Mouse (Mus musculus): ENCODE results near the gene Tbata. TPM values are rescaled to one million over a fixed set of nuclear protein-coding genes. Genes with fewer than 3 reads are reported as not detected.

Tbata gene
- total and polyA plus RNA-seq, 3 experiments = 0.45 TPM; not detected in 2

GRCm38 (mm10) chr10:61172496-61172895 lies 742 bp downstream of the Tbata start:
- Histone ChIP-seq H3K9ac (ENCODE audit: low read depth, low read length) (no peak overlapping the region), H3K27ac (no peak overlapping the region), H3K36me3 (ENCODE audit: control insufficient read depth, insufficient read depth, low read length) (no peaks in the 10 kb centered on the region; the same call in 1 of the 2 replicates), H3K27me3 (ENCODE audit: control insufficient read depth, insufficient read depth, low read length) (no peaks in the 10 kb centered on the region), H3K4me3 (no peak overlapping the region), H3K79me2 (replicated peaks; ENCODE audit: control insufficient read depth, insufficient read depth, low read length) (no peaks in the 10 kb centered on the region), H3K4me1 (ENCODE audit: control insufficient read depth, insufficient read depth, low read length) (peaks cover 2% of the 10 kb centered on the region; the same call in 1 of the 2 replicates)
- no peak for DNase-seq
- 77% methylated on average over 4 of the region's 4 CpGs for WGBS
- intact Hi-C loops (cut with DNase I) = no loop called here
- TF ChIP-seq CTCF (IDR thresholded peaks at IDR 0.05) (no peak), POLR2A (IDR thresholded peaks at IDR 0.05; ENCODE audit: insufficient read depth, low read depth, low read length) (no peak), EP300 (IDR thresholded peaks at IDR 0.05; ENCODE audit: insufficient read depth, low read depth, low read length) (no peak)

GRCm38 (mm10) chr10:61174711-61175441 lies 3.1 kb downstream of the Tbata start:
- DNase-seq = no peak
- intact Hi-C loops (cut with DNase I) = no loop called here
- H3K36me3 ChIP-seq (ENCODE audit: control insufficient read depth, insufficient read depth, low read length) = no peaks in the 10 kb centered on the region
- no peak overlapping the region for H3K27ac ChIP-seq
- WGBS = 43% methylated on average over 13 of the region's 13 CpGs
- no peak for TF ChIP-seq CTCF (IDR thresholded peaks at IDR 0.05)
- TF ChIP-seq POLR2A (IDR thresholded peaks at IDR 0.05; ENCODE audit: insufficient read depth, low read depth, low read length) = no peak
- no peak for TF ChIP-seq EP300 (IDR thresholded peaks at IDR 0.05; ENCODE audit: insufficient read depth, low read depth, low read length)
- H3K4me3 ChIP-seq = no peak overlapping the region
- H3K9ac ChIP-seq (ENCODE audit: low read depth, low read length) = no peak overlapping the region
- no peaks in the 10 kb centered on the region for H3K4me1 ChIP-seq (ENCODE audit: control insufficient read depth, insufficient read depth, low read length)
- no peaks in the 10 kb centered on the region for H3K79me2 ChIP-seq (replicated peaks; ENCODE audit: control insufficient read depth, insufficient read depth, low read length)
- no peaks in the 10 kb centered on the region for H3K27me3 ChIP-seq (ENCODE audit: control insufficient read depth, insufficient read depth, low read length)

GRCm38 (mm10) chr10:61175442-61176204 lies 3.9 kb downstream of the Tbata start:
- Histone ChIP-seq H3K4me3 (no peak overlapping the region), H3K79me2 (replicated peaks; ENCODE audit: control insufficient read depth, insufficient read depth, low read length) (no peaks in the 10 kb centered on the region), H3K9ac (ENCODE audit: low read depth, low read length) (no peak overlapping the region), H3K4me1 (ENCODE audit: control insufficient read depth, insufficient read depth, low read length) (no peaks in the 10 kb centered on the region), H3K36me3 (ENCODE audit: control insufficient read depth, insufficient read depth, low read length) (no peaks in the 10 kb centered on the region), H3K27ac (no peak overlapping the region), H3K27me3 (ENCODE audit: control insufficient read depth, insufficient read depth, low read length) (no peaks in the 10 kb centered on the region)
- DNase-seq = peak in 1 of 2 experiments; percentile 14
- intact Hi-C loops (cut with DNase I) = no loop called here
- 15% methylated on average over 24 of the region's 24 CpGs for WGBS
- peak; percentile 41 for TF ChIP-seq CTCF (IDR thresholded peaks at IDR 0.05)
- TF ChIP-seq EP300 (IDR thresholded peaks at IDR 0.05; ENCODE audit: insufficient read depth, low read depth, low read length) = no peak

GRCm38 (mm10) chr10:61176221-61176790 lies 4.6 kb downstream of the Tbata start:
- 58% methylated on average over 7 of the region's 7 CpGs for WGBS
- TF ChIP-seq EP300 (IDR thresholded peaks at IDR 0.05; ENCODE audit: insufficient read depth, low read depth, low read length) = no peak
- no peak for TF ChIP-seq POLR2A (IDR thresholded peaks at IDR 0.05; ENCODE audit: insufficient read depth, low read depth, low read length)
- no peak for TF ChIP-seq CTCF (IDR thresholded peaks at IDR 0.05)
- no peak overlapping the region for H3K4me3 ChIP-seq

GRCm38 (mm10) chr10:61177751-61178150 lies 6.0 kb downstream of the Tbata start:
- Histone ChIP-seq H3K27ac (no peak overlapping the region), H3K4me1 (ENCODE audit: control insufficient read depth, insufficient read depth, low read length) (no peaks in the 10 kb centered on the region), H3K36me3 (ENCODE audit: control insufficient read depth, insufficient read depth, low read length) (no peaks in the 10 kb centered on the region), H3K9ac (ENCODE audit: low read depth, low read length) (no peak overlapping the region), H3K79me2 (replicated peaks; ENCODE audit: control insufficient read depth, insufficient read depth, low read length) (no peaks in the 10 kb centered on the region), H3K27me3 (ENCODE audit: control insufficient read depth, insufficient read depth, low read length) (no peaks in the 10 kb centered on the region), H3K4me3 (no peak overlapping the region)
- WGBS = 85% methylated on average over 4 of the region's 4 CpGs
- DNase-seq = no peak
- no peak for TF ChIP-seq CTCF (IDR thresholded peaks at IDR 0.05)
- TF ChIP-seq EP300 (IDR thresholded peaks at IDR 0.05; ENCODE audit: insufficient read depth, low read depth, low read length) = no peak
- TF ChIP-seq POLR2A (IDR thresholded peaks at IDR 0.05; ENCODE audit: insufficient read depth, low read depth, low read length) = no peak
- intact Hi-C loops (cut with DNase I) = no loop called here

More at GRCm38 (mm10) chr10:61176221-61176790, 4.6 kb downstream of the Tbata start:
- no peak overlapping the region for H3K27ac ChIP-seq
- intact Hi-C loops (cut with DNase I) = no loop called here
- no peaks in the 10 kb centered on the region for H3K4me1 ChIP-seq (ENCODE audit: control insufficient read depth, insufficient read depth, low read length)
- no peaks in the 10 kb centered on the region for H3K27me3 ChIP-seq (ENCODE audit: control insufficient read depth, insufficient read depth, low read length)
- no peaks in the 10 kb centered on the region for H3K79me2 ChIP-seq (replicated peaks; ENCODE audit: control insufficient read depth, insufficient read depth, low read length)
- H3K36me3 ChIP-seq (ENCODE audit: control insufficient read depth, insufficient read depth, low read length) = no peaks in the 10 kb centered on the region
- H3K9ac ChIP-seq (ENCODE audit: low read depth, low read length) = no peak overlapping the region
- DNase-seq = no peak
